In the genomic region with DNA sequence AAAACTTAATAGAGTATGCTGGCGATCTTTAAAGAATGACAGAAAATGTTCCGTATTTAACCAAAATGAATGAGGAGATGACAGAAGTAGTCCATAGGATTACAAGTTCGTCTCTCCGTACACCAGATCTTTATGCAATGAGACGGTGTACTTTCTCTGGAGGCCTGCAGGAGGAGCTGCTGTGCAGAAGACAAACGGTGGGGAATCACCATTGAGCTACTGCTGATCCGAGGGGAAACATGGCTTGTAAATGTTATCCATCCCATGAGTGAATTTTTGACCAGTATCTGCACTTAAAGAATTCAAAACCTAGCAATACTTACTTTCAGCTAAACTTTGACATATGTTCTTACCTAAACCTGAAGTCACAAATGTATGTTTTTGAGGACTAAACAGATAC, we compare ENCODE assay signal across 9 mouse cellular contexts.
DNase-seq lines count a peak whose midpoint lies in the region; ATAC-seq and TF ChIP-seq lines count a peak whose summit lies in the region.
"Had no signal": no experiment of that assay in that cellular context is flagged by ENCODE, and none has a peak within 500 bp of the region (broad histone marks: within the 10 kb centered on the region; RNA-seq: fewer than 3 reads in every experiment).

No protein-coding gene starts in this region.

- no peaks in the 10 kb centered on the region for H3K9me3 ChIP-seq in midbrain, postnatal 0 days (ENCODE audit: low read length)
- no peaks in the 10 kb centered on the region for H3K9me3 ChIP-seq in midbrain, embryonic 10.5 days (replicated peaks)
- no peaks in the 10 kb centered on the region for H3K9me3 ChIP-seq in forebrain, embryonic 15.5 days
- H3K9me3 ChIP-seq: hindbrain, embryonic 15.5 days had no signal

- no peak overlapping the region for H3K27ac ChIP-seq in midbrain, postnatal 0 days (ENCODE audit: low read depth, low read length)
- H3K27ac ChIP-seq in midbrain, embryonic 10.5 days (replicated peaks), result no peak overlapping the region
- no peak overlapping the region for H3K27ac ChIP-seq in forebrain, embryonic 15.5 days (replicated peaks)
- H3K27ac ChIP-seq: hindbrain, embryonic 15.5 days had no signal

- H3K27me3 ChIP-seq in midbrain, postnatal 0 days (ENCODE audit: insufficient read depth, low read length), result no peaks in the 10 kb centered on the region
- no peaks in the 10 kb centered on the region for H3K27me3 ChIP-seq in midbrain, embryonic 10.5 days (ENCODE audit: low read depth, poor library complexity, severe bottlenecking)
- no peaks in the 10 kb centered on the region for H3K27me3 ChIP-seq in forebrain, embryonic 15.5 days
- H3K27me3 ChIP-seq: hindbrain, embryonic 15.5 days had no signal

- TF ChIP-seq CTCF in midbrain, postnatal 0 days (IDR thresholded peaks at IDR 0.05), result peak; percentile 69

- ATAC-seq in midbrain, postnatal 0 days (ENCODE audit: low FRiP score), result no peak
- no peak for ATAC-seq in erythroblast, adult 5-6 weeks (replicated peaks; ENCODE audit: low FRiP score, poor library complexity, severe bottlenecking)
- no peak for ATAC-seq in forebrain, embryonic 15.5 days (replicated peaks)

- H3K4me3 ChIP-seq in midbrain, postnatal 0 days (ENCODE audit: low read depth, low read length), result no peak overlapping the region
- H3K4me3 ChIP-seq in midbrain, embryonic 10.5 days, result no peak overlapping the region
- no peak overlapping the region for H3K4me3 ChIP-seq in forebrain, embryonic 15.5 days
- H3K4me3 ChIP-seq: hindbrain, embryonic 15.5 days had no signal

- peaks cover 7% of the 10 kb centered on the region for H3K36me3 ChIP-seq in midbrain, postnatal 0 days (ENCODE audit: insufficient read depth, low read length)
- no peaks in the 10 kb centered on the region for H3K36me3 ChIP-seq in midbrain, embryonic 10.5 days
- H3K36me3 ChIP-seq in forebrain, embryonic 15.5 days, result no peaks in the 10 kb centered on the region
- H3K36me3 ChIP-seq: hindbrain, embryonic 15.5 days had no signal

- WGBS in midbrain, postnatal 0 days, result 56% methylated on average over 7 of the region's 7 CpGs
- 60% methylated on average over 7 of the region's 7 CpGs for WGBS in midbrain, embryonic 10.5 days
- WGBS in forebrain, embryonic 15.5 days, result 52% methylated on average over 7 of the region's 7 CpGs

- no peak overlapping the region for H3K4me2 ChIP-seq in midbrain, postnatal 0 days (ENCODE audit: low read depth, low read length, poor library complexity, severe bottlenecking)
- H3K4me2 ChIP-seq in forebrain, embryonic 15.5 days (replicated peaks), result no peak overlapping the region
- H3K4me2 ChIP-seq: hindbrain, embryonic 15.5 days had no signal

- peak; percentile 35 for DNase-seq in gastrocnemius, adult 18-20 months (ENCODE audit: low spot score)
- no peak for DNase-seq in gastrocnemius, postnatal 25 days
- peak; percentile 34 for DNase-seq in midbrain, postnatal 0 days (ENCODE audit: low spot score)
- DNase-seq in midbrain, embryonic 10.5 days (ENCODE audit: low spot score), result no peak
- peak; percentile 39 for DNase-seq in adrenal gland, postnatal 25 days
- peak; percentile 14 to 29 for DNase-seq in lung, adult 18-20 months

- H3K9ac ChIP-seq in midbrain, postnatal 0 days (replicated peaks; ENCODE audit: low read length, poor library complexity, severe bottlenecking), result no peak overlapping the region
- H3K9ac ChIP-seq in forebrain, embryonic 15.5 days (replicated peaks), result no peak overlapping the region
- H3K9ac ChIP-seq: hindbrain, embryonic 15.5 days had no signal

- no peaks in the 10 kb centered on the region for H3K4me1 ChIP-seq in midbrain, postnatal 0 days (ENCODE audit: insufficient read depth, low read length)
- H3K4me1 ChIP-seq in midbrain, embryonic 10.5 days, result no peaks in the 10 kb centered on the region
- H3K4me1 ChIP-seq in forebrain, embryonic 15.5 days, result no peaks in the 10 kb centered on the region
- H3K4me1 ChIP-seq: hindbrain, embryonic 15.5 days had no signal

Comparison
In these comparisons a context has a peak if more than half of its experiments do, and no peak if none do; other contexts are left out.
1. DNase-seq: peak in gastrocnemius, adult 18-20 months (single experiment), midbrain, postnatal 0 days (single experiment), adrenal gland, postnatal 25 days (single experiment) and lung, adult 18-20 months (2 of 2); none in gastrocnemius, postnatal 25 days (single experiment) and midbrain, embryonic 10.5 days (single experiment).